Mouse (Mus musculus) heart, embryonic 11.5 days (tissue): ENCODE measurements around the gene Rad51b. TPM values are rescaled to one million over a fixed set of nuclear protein-coding genes. Genes with fewer than 3 reads are reported as not detected.

Experiments
- ATAC-seq: fragments of 200-750 bp; cut with Nextera tagmentation; replicated peaks from 2 replicates; pipeline ENCODE4 v1.8.0; 2017; ENCODE audit warnings: moderate library complexity; ENCODE audit not compliant: insufficient number of reproducible peaks, low FRiP score, low TSS enrichment
- H3K27ac ChIP-seq: fragments of 300-500 bp; sonication (generic); 2 replicates; pipeline ENCODE4 v1.5.1; 2014; ENCODE audit warnings: mild to moderate bottlenecking, low read depth, low read length
- H3K27me3 ChIP-seq: fragments of 300-500 bp; sonication (generic); 2 replicates; pipeline ENCODE4 v1.6.1; 2014; ENCODE audit warnings: mild to moderate bottlenecking, low read length, mixed read lengths; ENCODE audit not compliant: control insufficient read depth, insufficient read depth
- H3K36me3 ChIP-seq: fragments of 300-500 bp; sonication (generic); 2 replicates; pipeline ENCODE4 v1.6.1; 2014; ENCODE audit warnings: mild to moderate bottlenecking, low read length, moderate library complexity, mixed read lengths; ENCODE audit not compliant: control insufficient read depth, insufficient read depth
- H3K4me1 ChIP-seq: fragments of 300-500 bp; sonication (generic); 2 replicates; pipeline ENCODE4 v1.6.1; 2014; ENCODE audit warnings: low read length; ENCODE audit not compliant: control insufficient read depth, insufficient read depth
- H3K4me2 ChIP-seq: fragments of 300-500 bp; sonication (generic); 2 replicates; pipeline ENCODE4 v1.6.1; 2014; ENCODE audit warnings: mild to moderate bottlenecking, moderate library complexity
- H3K4me3 ChIP-seq: fragments of 300-500 bp; sonication (generic); 2 replicates; pipeline ENCODE4 v1.5.1; 2014; ENCODE audit warnings: low read depth, low read length
- H3K9ac ChIP-seq: fragments of 300-500 bp; sonication (generic); 2 replicates; pipeline ENCODE4 v1.6.1; 2014; ENCODE audit warnings: mild to moderate bottlenecking, low read depth, low read length, moderate library complexity
- H3K9me3 ChIP-seq: fragments of 300-500 bp; sonication (generic); replicated peaks from 2 replicates; pipeline ENCODE4 v1.6.1; 2016; ENCODE audit warnings: low read length; ENCODE audit not compliant: control insufficient read depth
- WGBS: fragments of 180-500 bp; shearing (Covaris S2); extraction: QIAGEN DNeasy Blood & Tissue Kit; methylation state at CpG from one replicate; pipeline ENCODE4 v1.1.7; 2014; ENCODE audit not compliant: insufficient replicate concordance; 5-methylcytosine and 5-hydroxymethylcytosine counted together
- polyA plus RNA-seq: library from polyadenylated mRNA; unstranded; fragments of >200 nt; fragmentation: Nextera tagmentation; extraction: Ambion mirVana; gene quantifications from 2 replicates; pipeline ENCODE4 v1.2.1, GENCODE M21; 2014

Gene Rad51b
- polyA plus RNA-seq, 1 experiment from 2014 or later: 6.4 TPM

DNA sequence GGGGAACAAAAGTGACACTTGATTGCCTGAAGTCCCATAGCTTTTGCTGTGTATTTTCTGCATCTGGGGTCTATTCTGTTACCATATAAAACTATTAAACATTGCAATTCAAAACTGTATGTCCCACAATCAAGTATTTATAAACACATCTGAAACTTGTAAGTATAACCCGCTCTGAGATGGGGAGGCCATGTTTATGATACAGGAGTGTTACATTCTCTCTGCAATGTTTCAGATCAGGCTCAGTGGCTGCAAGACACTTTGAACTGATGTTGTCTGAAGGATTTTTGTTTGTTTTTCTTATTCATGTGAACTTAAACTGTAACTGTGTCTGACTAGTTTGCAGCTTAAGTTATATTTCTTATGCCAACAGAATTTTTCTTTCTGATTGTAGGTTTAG lies 80.3 kb downstream of the Rad51b start:
- WGBS: 61% methylated on average over 1 of the region's 1 CpGs
- Histone ChIP-seq H3K27ac (no peak overlapping the region), H3K4me2 (no peak overlapping the region), H3K4me3 (no peak overlapping the region), H3K9ac (no peak overlapping the region), H3K27me3 (no peaks in the 10 kb centered on the region), H3K4me1 (peaks cover 6% of the 10 kb centered on the region; the same call in 1 of the 2 replicates), H3K36me3 (no peaks in the 10 kb centered on the region), H3K9me3 (no peaks in the 10 kb centered on the region)
- no peak for ATAC-seq

DNA sequence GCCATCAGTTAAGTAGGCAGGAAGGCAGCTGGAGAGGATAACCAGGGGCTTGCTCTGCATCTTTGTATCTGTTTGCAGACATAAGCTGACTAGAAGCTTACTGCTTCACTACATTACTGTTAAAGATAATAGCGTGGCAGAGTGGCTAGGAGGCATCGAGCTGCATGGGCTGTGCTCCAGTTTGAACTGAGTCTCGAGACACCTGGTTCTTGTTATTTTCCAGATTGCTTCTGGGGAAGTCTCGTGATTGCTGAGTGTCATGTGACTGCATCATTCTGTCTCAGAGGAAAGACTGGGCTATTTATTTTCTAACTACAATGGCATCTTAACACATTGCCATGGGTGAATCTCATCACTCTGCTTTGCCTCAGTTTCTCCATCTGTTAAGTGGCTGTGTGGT lies 80.8 kb downstream of the Rad51b start:
- Histone ChIP-seq H3K27me3 (no peaks in the 10 kb centered on the region), H3K27ac (no peak overlapping the region), H3K9me3 (no peaks in the 10 kb centered on the region), H3K4me1 (peaks cover 6% of the 10 kb centered on the region; the same call in 1 of the 2 replicates), H3K4me3 (no peak overlapping the region), H3K9ac (no peak overlapping the region), H3K4me2 (no peak overlapping the region), H3K36me3 (no peaks in the 10 kb centered on the region)
- WGBS: 20% methylated on average over 4 of the region's 4 CpGs
- ATAC-seq: no peak

DNA sequence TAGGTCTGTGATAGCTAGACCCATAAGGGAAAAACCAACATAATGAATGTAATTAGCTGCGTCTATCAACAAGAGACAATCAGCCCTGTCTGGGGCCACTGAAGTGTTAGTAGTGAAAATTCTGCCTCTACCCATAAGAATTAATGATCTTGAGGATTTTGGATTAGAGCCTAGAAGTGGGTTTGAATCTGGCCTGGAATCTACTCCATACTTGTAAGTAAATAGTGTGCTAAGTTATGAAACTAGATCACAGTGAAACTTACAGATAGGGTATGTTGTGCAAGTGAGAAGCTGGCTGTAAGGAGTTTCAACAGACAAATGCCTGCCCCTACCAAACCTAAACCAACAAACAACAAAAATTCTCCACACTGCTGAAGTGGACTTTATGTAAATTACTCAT lies 83.1 kb downstream of the Rad51b start:
- no peak overlapping the region for H3K9ac ChIP-seq
- H3K4me3 ChIP-seq: no peak overlapping the region
- H3K4me2 ChIP-seq: no peak overlapping the region
- H3K9me3 ChIP-seq: no peaks in the 10 kb centered on the region
- H3K27me3 ChIP-seq: no peaks in the 10 kb centered on the region
- H3K4me1 ChIP-seq: peaks cover 16% of the 10 kb centered on the region
- no peak overlapping the region for H3K27ac ChIP-seq
- no peaks in the 10 kb centered on the region for H3K36me3 ChIP-seq
- 86% methylated on average over 1 of the region's 1 CpGs for WGBS
- no peak for ATAC-seq

DNA sequence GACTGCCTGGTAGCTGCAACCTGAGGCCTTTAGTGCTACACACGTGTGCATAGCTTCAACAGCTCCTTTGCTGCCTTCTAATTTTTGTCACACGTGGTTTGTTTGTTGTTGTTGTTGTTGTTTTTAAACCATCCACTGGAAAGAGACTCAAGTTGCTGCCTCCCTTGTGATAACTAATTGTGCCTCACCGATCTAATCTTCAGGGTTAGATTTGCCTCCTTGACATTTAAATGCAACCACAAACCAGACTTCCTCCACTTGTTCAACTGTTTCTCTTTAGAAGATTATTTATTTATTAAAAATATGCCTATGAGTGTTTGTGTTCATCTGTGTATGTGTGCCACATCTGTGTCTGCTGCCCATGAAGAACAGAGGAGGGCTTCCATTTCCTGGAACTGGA lies 84.4 kb downstream of the Rad51b start:
- no peaks in the 10 kb centered on the region for H3K9me3 ChIP-seq
- H3K27ac ChIP-seq: no peak overlapping the region
- no peak for ATAC-seq
- peaks cover 16% of the 10 kb centered on the region for H3K4me1 ChIP-seq
- 53% methylated on average over 3 of the region's 3 CpGs for WGBS
- no peak overlapping the region for H3K4me2 ChIP-seq
- no peak overlapping the region for H3K4me3 ChIP-seq
- no peaks in the 10 kb centered on the region for H3K27me3 ChIP-seq
- no peaks in the 10 kb centered on the region for H3K36me3 ChIP-seq
- no peak overlapping the region for H3K9ac ChIP-seq

DNA sequence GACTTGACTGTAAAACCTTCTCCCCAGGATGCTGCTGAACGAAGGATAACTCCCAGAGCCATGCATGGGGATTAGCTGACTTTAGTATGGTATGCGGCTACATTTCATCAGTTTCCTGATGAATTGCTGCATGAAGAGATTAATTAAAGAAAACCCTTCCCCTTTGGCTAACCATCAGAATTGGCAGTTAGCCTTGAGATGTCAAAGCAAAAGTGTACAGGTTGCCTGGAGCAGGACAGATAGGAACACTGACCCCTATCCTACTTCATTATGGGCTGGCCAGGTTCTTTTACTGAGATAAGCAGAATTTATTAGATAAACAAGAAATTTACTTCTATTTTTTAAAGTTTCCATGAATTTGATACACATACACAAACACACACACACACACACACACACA lies 85.3 kb downstream of the Rad51b start:
- 58% methylated on average over 2 of the region's 2 CpGs for WGBS
- no peak overlapping the region for H3K4me3 ChIP-seq
- no peak overlapping the region for H3K9ac ChIP-seq
- H3K4me2 ChIP-seq: no peak overlapping the region
- H3K9me3 ChIP-seq: no peaks in the 10 kb centered on the region
- no peak for ATAC-seq
- H3K27ac ChIP-seq: no peak overlapping the region
- peaks cover 19% of the 10 kb centered on the region for H3K4me1 ChIP-seq
- no peaks in the 10 kb centered on the region for H3K27me3 ChIP-seq
- no peaks in the 10 kb centered on the region for H3K36me3 ChIP-seq

DNA sequence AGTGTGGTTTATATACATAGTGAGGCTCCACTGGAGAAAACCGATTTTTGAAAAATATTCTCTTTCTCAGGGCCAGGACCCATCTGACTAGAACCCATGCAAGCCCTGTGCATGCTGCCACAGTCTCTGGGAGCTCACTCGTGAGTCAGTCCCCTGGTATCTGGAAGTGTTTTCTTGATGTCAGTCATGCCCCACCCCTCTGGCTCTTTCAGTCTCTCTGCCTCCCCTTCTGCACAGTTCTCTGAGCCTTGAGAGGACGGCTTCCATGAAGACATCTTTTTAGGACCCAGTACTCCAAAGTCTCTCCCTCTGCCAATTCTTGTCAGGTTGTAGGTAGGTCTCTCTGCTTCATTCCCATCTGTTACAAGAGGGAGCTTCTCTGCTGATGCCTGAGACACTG lies 86.5 kb downstream of the Rad51b start:
- H3K36me3 ChIP-seq: no peaks in the 10 kb centered on the region
- 36% methylated on average over 3 of the region's 3 CpGs for WGBS
- H3K9me3 ChIP-seq: no peaks in the 10 kb centered on the region
- H3K4me3 ChIP-seq: no peak overlapping the region
- no peak overlapping the region for H3K27ac ChIP-seq
- H3K4me1 ChIP-seq: peaks cover 16% of the 10 kb centered on the region
- no peaks in the 10 kb centered on the region for H3K27me3 ChIP-seq
- no peak overlapping the region for H3K9ac ChIP-seq
- H3K4me2 ChIP-seq: no peak overlapping the region
- ATAC-seq: no peak

- Histone ChIP-seq H3K9ac (no peak overlapping the region), H3K4me2 (peak overlapping the region; percentile 42), H3K27ac (peak overlapping the region; percentile 31; the same call in 1 of the 2 replicates), H3K9me3 (no peaks in the 10 kb centered on the region), H3K4me1 (peaks cover 24% of the 10 kb centered on the region), H3K4me3 (no peak overlapping the region), H3K36me3 (no peaks in the 10 kb centered on the region), H3K27me3 (no peaks in the 10 kb centered on the region)
- no peak for ATAC-seq
- WGBS: 34% methylated on average over 9 of the region's 9 CpGs
These were observed 87.7 kb downstream of the Rad51b start for GRCm38 (mm10) chr12:79384787-79385186.

DNA sequence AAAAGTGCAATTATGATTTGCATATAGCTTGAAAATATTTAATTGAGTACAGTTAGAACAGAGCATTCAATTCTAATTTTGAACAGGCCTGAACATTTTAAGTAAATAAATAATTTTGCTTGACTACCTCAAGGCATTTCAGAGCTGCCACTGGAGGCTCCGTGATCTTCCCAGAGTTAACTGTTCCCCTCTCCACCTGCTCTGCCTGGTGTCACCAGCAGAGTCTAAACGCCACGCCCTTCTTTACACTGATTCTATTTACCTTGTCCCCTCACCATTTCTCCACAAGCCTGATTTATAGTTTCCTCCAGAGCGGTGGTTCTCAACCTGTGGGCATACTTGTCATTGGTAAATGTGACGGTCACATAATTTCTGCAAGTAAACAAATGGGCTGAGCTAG lies 88.1 kb downstream of the Rad51b start:
- no peak for ATAC-seq
- Histone ChIP-seq H3K27me3 (no peaks in the 10 kb centered on the region), H3K27ac (peak overlapping the region; percentile 31; the same call in 1 of the 2 replicates), H3K4me2 (peak overlapping the region; percentile 42; the same call in 1 of the 2 replicates), H3K9me3 (no peaks in the 10 kb centered on the region), H3K9ac (no peak overlapping the region), H3K4me3 (no peak overlapping the region), H3K36me3 (no peaks in the 10 kb centered on the region), H3K4me1 (peaks cover 24% of the 10 kb centered on the region)
- WGBS: 77% methylated on average over 5 of the region's 5 CpGs

DNA sequence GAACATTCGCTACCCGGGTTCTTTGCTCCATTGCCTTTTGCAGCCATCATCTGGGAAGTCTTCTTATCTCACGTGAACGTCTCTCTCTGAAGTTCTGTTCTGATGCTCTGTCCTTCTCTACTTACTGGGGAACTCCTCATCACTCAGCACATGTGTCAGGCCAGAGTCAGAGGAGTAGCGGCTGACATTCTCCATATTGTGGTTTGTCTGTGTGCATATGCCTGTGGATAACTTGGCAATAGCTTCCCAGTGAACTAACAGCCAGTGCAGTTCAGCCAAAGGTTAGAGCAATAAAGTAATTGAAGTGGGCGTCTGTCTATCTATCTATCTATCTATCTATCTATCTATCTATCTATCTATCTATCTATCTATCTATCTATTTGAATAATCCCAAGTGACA lies 90.8 kb downstream of the Rad51b start:
- no peak for ATAC-seq
- WGBS: 32% methylated on average over 6 of the region's 6 CpGs

More for the DNA sequence above, 90.8 kb downstream of the Rad51b start:
- no peak overlapping the region for H3K4me3 ChIP-seq
- H3K4me1 ChIP-seq: peaks cover 24% of the 10 kb centered on the region
- H3K27me3 ChIP-seq: no peaks in the 10 kb centered on the region
- H3K27ac ChIP-seq: no peak overlapping the region
- H3K36me3 ChIP-seq: no peaks in the 10 kb centered on the region
- no peak overlapping the region for H3K4me2 ChIP-seq
- no peak overlapping the region for H3K9ac ChIP-seq
- no peaks in the 10 kb centered on the region for H3K9me3 ChIP-seq
